Mouse (Mus musculus): ENCODE data around the gene Exoc4. TPM values are rescaled to one million over a fixed set of nuclear protein-coding genes. Genes with fewer than 3 reads are reported as not detected.

The Exoc4 gene
- polyA plus RNA-seq, 1 experiment = 3.3 TPM

GRCm38 (mm10) chr6:33380517-33380916 lies 131.6 kb downstream of the Exoc4 start:
- H3K4me3 ChIP-seq (ENCODE audit: low read depth, low read length) = no peak overlapping the region
- H3K36me3 ChIP-seq (ENCODE audit: control insufficient read depth, insufficient read depth, low read length) = no peaks in the 10 kb centered on the region
- no peaks in the 10 kb centered on the region for H3K27me3 ChIP-seq (ENCODE audit: control insufficient read depth, insufficient read depth, low read length)
- peaks cover 2% of the 10 kb centered on the region; the same call in 1 of the 2 replicates for H3K4me1 ChIP-seq (ENCODE audit: control insufficient read depth, insufficient read depth, insufficient read length, low read length)
- no peak overlapping the region for H3K27ac ChIP-seq (ENCODE audit: insufficient read depth, low read depth, low read length)
- WGBS = 36% methylated on average over 3 of the region's 3 CpGs
- TF ChIP-seq CTCF (IDR thresholded peaks at IDR 0.05; ENCODE audit: extremely low read depth, insufficient read length, insufficient replicate concordance, low read depth, low read length) = no peak
- TF ChIP-seq POLR2A (IDR thresholded peaks at IDR 0.05; ENCODE audit: low read depth, low read length) = no peak

- Histone ChIP-seq H3K4me3 (ENCODE audit: low read depth, low read length) (no peak overlapping the region), H3K4me1 (ENCODE audit: control insufficient read depth, insufficient read depth, insufficient read length, low read length) (peaks cover 2% of the 10 kb centered on the region; the same call in 1 of the 2 replicates), H3K27me3 (ENCODE audit: control insufficient read depth, insufficient read depth, low read length) (no peaks in the 10 kb centered on the region), H3K27ac (ENCODE audit: insufficient read depth, low read depth, low read length) (no peak overlapping the region), H3K36me3 (ENCODE audit: control insufficient read depth, insufficient read depth, low read length) (no peaks in the 10 kb centered on the region)
- TF ChIP-seq CTCF (IDR thresholded peaks at IDR 0.05; ENCODE audit: extremely low read depth, insufficient read length, insufficient replicate concordance, low read depth, low read length) = no peak
- TF ChIP-seq POLR2A (IDR thresholded peaks at IDR 0.05; ENCODE audit: low read depth, low read length) = no peak
- WGBS = 95% methylated on average over 3 of the region's 3 CpGs
Observed at GRCm38 (mm10) chr6:33382176-33382575, 133.3 kb downstream of the Exoc4 start.

DNA sequence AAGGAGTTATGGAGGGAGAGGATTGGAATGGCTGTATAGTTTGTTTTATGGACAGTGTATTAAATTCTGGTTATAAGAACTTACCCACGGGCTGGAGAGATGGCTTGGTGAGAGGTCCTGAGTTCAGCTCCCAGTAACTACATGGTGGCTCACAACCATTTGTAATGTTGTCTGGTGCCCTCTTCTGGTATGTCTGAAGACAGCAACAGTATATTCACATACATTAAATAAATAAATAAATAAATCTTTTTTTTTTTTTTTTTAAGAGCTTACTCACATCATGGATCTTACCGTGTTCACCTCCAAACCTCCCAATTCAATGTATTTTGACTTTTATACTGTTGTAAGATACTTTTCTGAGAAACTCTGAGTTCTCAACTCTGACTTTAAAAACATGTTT lies 143.1 kb downstream of the Exoc4 start:
- Histone ChIP-seq H3K27ac (ENCODE audit: insufficient read depth, low read depth, low read length) (no peak overlapping the region), H3K4me3 (ENCODE audit: low read depth, low read length) (no peak overlapping the region), H3K4me1 (ENCODE audit: control insufficient read depth, insufficient read depth, insufficient read length, low read length) (no peaks in the 10 kb centered on the region), H3K27me3 (ENCODE audit: control insufficient read depth, insufficient read depth, low read length) (no peaks in the 10 kb centered on the region), H3K36me3 (ENCODE audit: control insufficient read depth, insufficient read depth, low read length) (no peaks in the 10 kb centered on the region)
- 68% methylated on average over 2 of the region's 2 CpGs for WGBS
- TF ChIP-seq CTCF (IDR thresholded peaks at IDR 0.05; ENCODE audit: extremely low read depth, insufficient read length, insufficient replicate concordance, low read depth, low read length) (peak; percentile 4; the same call in 1 of the 2 replicates), POLR2A (IDR thresholded peaks at IDR 0.05; ENCODE audit: low read depth, low read length) (no peak)

DNA sequence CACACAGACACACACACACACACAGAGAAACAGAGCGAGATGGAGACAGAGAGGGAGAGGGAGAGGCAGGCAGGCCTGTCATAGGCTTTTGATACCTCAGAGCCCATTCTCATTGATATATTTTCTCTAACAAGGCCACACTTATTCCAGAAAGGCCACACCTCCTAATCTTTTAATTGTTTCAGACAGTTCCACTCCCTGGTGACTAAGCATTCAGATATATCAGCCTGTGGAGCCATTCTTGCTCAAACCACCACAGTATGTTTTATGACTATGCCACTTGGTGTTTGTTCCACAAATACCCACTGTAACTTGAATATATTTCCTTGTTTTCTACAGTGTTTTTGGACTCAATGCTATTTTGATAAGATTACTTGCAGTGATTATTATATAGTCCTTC lies 150.6 kb downstream of the Exoc4 start:
- H3K36me3 ChIP-seq (ENCODE audit: control insufficient read depth, insufficient read depth, low read length) = no peaks in the 10 kb centered on the region
- WGBS = 50% methylated on average over 1 of the region's 1 CpGs
- TF ChIP-seq CTCF (IDR thresholded peaks at IDR 0.05; ENCODE audit: extremely low read depth, insufficient read length, insufficient replicate concordance, low read depth, low read length) (no peak), POLR2A (IDR thresholded peaks at IDR 0.05; ENCODE audit: low read depth, low read length) (no peak)
- no peaks in the 10 kb centered on the region for H3K4me1 ChIP-seq (ENCODE audit: control insufficient read depth, insufficient read depth, insufficient read length, low read length)
- H3K27me3 ChIP-seq (ENCODE audit: control insufficient read depth, insufficient read depth, low read length) = no peaks in the 10 kb centered on the region
- H3K27ac ChIP-seq (ENCODE audit: insufficient read depth, low read depth, low read length) = no peak overlapping the region
- no peak overlapping the region for H3K4me3 ChIP-seq (ENCODE audit: low read depth, low read length)

DNA sequence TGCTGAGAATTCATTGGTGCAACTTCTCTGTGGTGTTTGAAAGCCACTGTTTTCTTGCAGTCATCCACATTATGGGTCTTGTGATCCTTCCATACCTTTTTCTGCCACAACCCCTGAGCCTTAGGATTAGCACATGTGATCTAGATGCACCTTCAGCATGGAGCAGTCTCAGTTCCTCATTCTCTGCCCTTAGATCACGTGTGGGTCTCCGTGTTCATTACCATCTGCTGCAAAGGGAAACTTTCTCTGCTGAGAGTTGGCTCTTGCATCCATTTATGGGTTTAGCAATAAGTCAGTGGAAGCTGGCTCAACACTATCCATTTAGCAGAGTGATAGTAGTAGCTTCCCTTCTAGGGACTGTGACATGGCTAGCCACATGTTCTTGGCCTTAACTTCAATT lies 152.3 kb downstream of the Exoc4 start:
- 91% methylated on average over 2 of the region's 2 CpGs for WGBS
- no peak for TF ChIP-seq POLR2A (IDR thresholded peaks at IDR 0.05; ENCODE audit: low read depth, low read length)
- TF ChIP-seq CTCF (IDR thresholded peaks at IDR 0.05; ENCODE audit: extremely low read depth, insufficient read length, insufficient replicate concordance, low read depth, low read length) = no peak

GRCm38 (mm10) chr6:33405562-33406275 lies 156.8 kb downstream of the Exoc4 start:
- TF ChIP-seq CTCF (IDR thresholded peaks at IDR 0.05; ENCODE audit: extremely low read depth, insufficient read length, insufficient replicate concordance, low read depth, low read length) = no peak
- TF ChIP-seq POLR2A (IDR thresholded peaks at IDR 0.05; ENCODE audit: low read depth, low read length) = no peak
- Histone ChIP-seq H3K36me3 (ENCODE audit: control insufficient read depth, insufficient read depth, low read length) (no peaks in the 10 kb centered on the region), H3K4me3 (ENCODE audit: low read depth, low read length) (no peak overlapping the region), H3K27me3 (ENCODE audit: control insufficient read depth, insufficient read depth, low read length) (no peaks in the 10 kb centered on the region), H3K27ac (ENCODE audit: insufficient read depth, low read depth, low read length) (no peak overlapping the region), H3K4me1 (ENCODE audit: control insufficient read depth, insufficient read depth, insufficient read length, low read length) (no peaks in the 10 kb centered on the region)
- 67% methylated on average over 4 of the region's 4 CpGs for WGBS

More for the DNA sequence above, 152.3 kb downstream of the Exoc4 start:
- no peaks in the 10 kb centered on the region for H3K4me1 ChIP-seq (ENCODE audit: control insufficient read depth, insufficient read depth, insufficient read length, low read length)
- H3K36me3 ChIP-seq (ENCODE audit: control insufficient read depth, insufficient read depth, low read length) = no peaks in the 10 kb centered on the region
- H3K27ac ChIP-seq (ENCODE audit: insufficient read depth, low read depth, low read length) = no peak overlapping the region
- no peaks in the 10 kb centered on the region for H3K27me3 ChIP-seq (ENCODE audit: control insufficient read depth, insufficient read depth, low read length)
- H3K4me3 ChIP-seq (ENCODE audit: low read depth, low read length) = no peak overlapping the region

DNA sequence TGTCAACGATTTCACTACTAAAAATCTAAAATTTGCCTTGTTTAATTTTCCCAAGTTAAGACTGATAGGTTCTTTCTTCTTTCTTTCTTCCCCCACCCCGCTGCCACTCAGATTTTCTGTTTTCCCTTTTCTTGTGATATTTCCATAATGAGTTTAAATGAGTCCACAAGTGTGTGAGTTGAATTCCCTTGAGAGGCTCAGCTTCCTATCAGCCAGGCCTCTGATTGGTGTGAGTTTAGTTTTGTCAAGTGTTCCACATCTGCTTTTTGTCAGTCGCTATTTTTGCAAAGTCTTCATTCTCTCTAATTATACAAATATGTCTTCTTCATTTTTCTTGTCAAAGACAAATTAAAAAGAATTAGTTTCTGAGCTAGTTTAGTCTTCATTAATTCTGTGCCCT lies 160.7 kb downstream of the Exoc4 start:
- WGBS = 72% methylated on average over 3 of the region's 3 CpGs

More for the DNA sequence above, 160.7 kb downstream of the Exoc4 start:
- Histone ChIP-seq H3K4me1 (ENCODE audit: control insufficient read depth, insufficient read depth, insufficient read length, low read length) (no peaks in the 10 kb centered on the region), H3K4me3 (ENCODE audit: low read depth, low read length) (no peak overlapping the region), H3K27ac (ENCODE audit: insufficient read depth, low read depth, low read length) (no peak overlapping the region), H3K27me3 (ENCODE audit: control insufficient read depth, insufficient read depth, low read length) (no peaks in the 10 kb centered on the region), H3K36me3 (ENCODE audit: control insufficient read depth, insufficient read depth, low read length) (no peaks in the 10 kb centered on the region)
- TF ChIP-seq CTCF (IDR thresholded peaks at IDR 0.05; ENCODE audit: extremely low read depth, insufficient read length, insufficient replicate concordance, low read depth, low read length) = no peak
- TF ChIP-seq POLR2A (IDR thresholded peaks at IDR 0.05; ENCODE audit: low read depth, low read length) = no peak

All from small intestine, adult 2 months (tissue).